Mouse (Mus musculus) heart, embryonic 11.5 days (tissue): ENCODE results near the gene Pgrmc1. TPM values are rescaled to one million over a fixed set of nuclear protein-coding genes. Genes with fewer than 3 reads are reported as not detected.
"Not testable (repeated sequence)": the region's sequence is repeated elsewhere in the genome, so short reads cannot be mapped to it uniquely, and the experiment has no call there.

Source experiments
- ATAC-seq: fragments of 200-750 bp; cut with Nextera tagmentation; replicated peaks from 2 replicates; pipeline ENCODE4 v1.8.0; 2017; ENCODE audit warnings: moderate library complexity; ENCODE audit not compliant: insufficient number of reproducible peaks, low FRiP score, low TSS enrichment
- H3K27ac ChIP-seq: fragments of 300-500 bp; sonication (generic); 2 replicates; pipeline ENCODE4 v1.5.1; 2014; ENCODE audit warnings: mild to moderate bottlenecking, low read depth, low read length
- H3K27me3 ChIP-seq: fragments of 300-500 bp; sonication (generic); 2 replicates; pipeline ENCODE4 v1.6.1; 2014; ENCODE audit warnings: mild to moderate bottlenecking, low read length, mixed read lengths; ENCODE audit not compliant: control insufficient read depth, insufficient read depth
- H3K36me3 ChIP-seq: fragments of 300-500 bp; sonication (generic); 2 replicates; pipeline ENCODE4 v1.6.1; 2014; ENCODE audit warnings: mild to moderate bottlenecking, low read length, moderate library complexity, mixed read lengths; ENCODE audit not compliant: control insufficient read depth, insufficient read depth
- H3K4me1 ChIP-seq: fragments of 300-500 bp; sonication (generic); 2 replicates; pipeline ENCODE4 v1.6.1; 2014; ENCODE audit warnings: low read length; ENCODE audit not compliant: control insufficient read depth, insufficient read depth
- H3K4me2 ChIP-seq: fragments of 300-500 bp; sonication (generic); 2 replicates; pipeline ENCODE4 v1.6.1; 2014; ENCODE audit warnings: mild to moderate bottlenecking, moderate library complexity
- H3K4me3 ChIP-seq: fragments of 300-500 bp; sonication (generic); 2 replicates; pipeline ENCODE4 v1.5.1; 2014; ENCODE audit warnings: low read depth, low read length
- H3K9ac ChIP-seq: fragments of 300-500 bp; sonication (generic); 2 replicates; pipeline ENCODE4 v1.6.1; 2014; ENCODE audit warnings: mild to moderate bottlenecking, low read depth, low read length, moderate library complexity
- H3K9me3 ChIP-seq: fragments of 300-500 bp; sonication (generic); replicated peaks from 2 replicates; pipeline ENCODE4 v1.6.1; 2016; ENCODE audit warnings: low read length; ENCODE audit not compliant: control insufficient read depth
- WGBS: fragments of 180-500 bp; shearing (Covaris S2); extraction: QIAGEN DNeasy Blood & Tissue Kit; methylation state at CpG from one replicate; pipeline ENCODE4 v1.1.7; 2014; ENCODE audit not compliant: insufficient replicate concordance; 5-methylcytosine and 5-hydroxymethylcytosine counted together
- polyA plus RNA-seq: library from polyadenylated mRNA; unstranded; fragments of >200 nt; fragmentation: Nextera tagmentation; extraction: Ambion mirVana; gene quantifications from 2 replicates; pipeline ENCODE4 v1.2.1, GENCODE M21; 2014

Pgrmc1 gene
- polyA plus RNA-seq, 1 experiment from 2014 or later, result 157 TPM

DNA sequence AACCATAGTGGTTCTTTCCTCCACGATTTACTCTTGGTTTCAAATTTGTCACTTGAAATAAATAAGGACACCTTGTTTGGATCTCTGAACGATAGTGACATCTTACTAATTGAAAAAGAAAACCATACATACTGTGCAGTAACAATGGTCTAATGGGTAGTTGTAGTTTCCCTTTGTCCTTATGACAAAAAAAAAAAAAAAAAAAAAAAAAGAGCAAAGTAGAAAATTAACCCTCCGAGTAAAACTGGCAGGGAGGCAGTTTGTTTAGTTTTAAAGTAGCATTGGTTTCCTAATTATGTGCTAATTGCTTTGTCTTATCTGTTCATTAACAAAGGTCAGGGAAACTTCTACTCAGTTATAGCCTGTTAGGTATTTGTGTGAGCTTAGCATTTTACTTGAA is 35.9 kb upstream of the Pgrmc1 start:
- 26% methylated on average over 3 of the region's 3 CpGs for WGBS
- Histone ChIP-seq H3K27me3 (no peaks in the 10 kb centered on the region), H3K4me3 (no peak overlapping the region), H3K36me3 (no peaks in the 10 kb centered on the region), H3K9ac (no peak overlapping the region), H3K27ac (no peak overlapping the region), H3K4me2 (peak overlapping the region; percentile 42), H3K4me1 (no peaks in the 10 kb centered on the region), H3K9me3 (no peaks in the 10 kb centered on the region)
- no peak for ATAC-seq

DNA sequence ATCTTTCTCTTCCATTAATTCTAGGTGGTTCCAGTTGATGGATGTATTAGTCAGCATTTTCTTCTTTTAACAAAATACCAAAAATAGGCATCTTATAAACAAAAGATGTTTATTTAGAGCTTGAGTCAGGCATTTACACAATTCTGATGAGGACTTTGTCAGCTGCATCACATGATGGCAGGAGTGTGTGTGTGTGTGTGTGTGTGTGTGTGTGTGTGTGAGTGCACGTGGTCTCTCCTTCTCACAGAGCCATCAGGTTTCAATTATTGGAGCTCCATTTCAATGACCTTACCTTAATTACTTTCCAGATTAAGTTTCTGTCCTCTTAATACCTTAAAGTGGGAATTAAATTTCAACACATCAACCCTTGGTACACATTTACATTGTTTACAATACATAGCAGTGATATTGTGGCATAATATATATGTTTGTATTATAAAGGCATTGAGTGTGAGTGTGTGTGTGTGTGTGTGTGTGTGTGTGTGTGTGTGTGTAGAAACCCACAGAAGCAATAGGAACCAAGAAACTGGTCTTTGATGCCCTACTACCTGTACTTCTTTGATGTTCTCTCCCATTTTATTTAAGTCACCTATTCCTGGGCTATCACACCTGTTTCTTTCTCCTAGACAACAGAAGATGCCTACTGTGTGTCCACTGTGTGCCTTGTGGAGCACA is 11.2 kb upstream of the Pgrmc1 start:
- Histone ChIP-seq H3K27me3 (no peaks in the 10 kb centered on the region), H3K9ac (no peak overlapping the region), H3K4me3 (no peak overlapping the region), H3K36me3 (no peaks in the 10 kb centered on the region), H3K27ac (no peak overlapping the region), H3K9me3 (no peaks in the 10 kb centered on the region), H3K4me1 (no peaks in the 10 kb centered on the region), H3K4me2 (no peak overlapping the region)
- ATAC-seq, result no peak
- 68% methylated on average over 1 of the region's 1 CpGs for WGBS

DNA sequence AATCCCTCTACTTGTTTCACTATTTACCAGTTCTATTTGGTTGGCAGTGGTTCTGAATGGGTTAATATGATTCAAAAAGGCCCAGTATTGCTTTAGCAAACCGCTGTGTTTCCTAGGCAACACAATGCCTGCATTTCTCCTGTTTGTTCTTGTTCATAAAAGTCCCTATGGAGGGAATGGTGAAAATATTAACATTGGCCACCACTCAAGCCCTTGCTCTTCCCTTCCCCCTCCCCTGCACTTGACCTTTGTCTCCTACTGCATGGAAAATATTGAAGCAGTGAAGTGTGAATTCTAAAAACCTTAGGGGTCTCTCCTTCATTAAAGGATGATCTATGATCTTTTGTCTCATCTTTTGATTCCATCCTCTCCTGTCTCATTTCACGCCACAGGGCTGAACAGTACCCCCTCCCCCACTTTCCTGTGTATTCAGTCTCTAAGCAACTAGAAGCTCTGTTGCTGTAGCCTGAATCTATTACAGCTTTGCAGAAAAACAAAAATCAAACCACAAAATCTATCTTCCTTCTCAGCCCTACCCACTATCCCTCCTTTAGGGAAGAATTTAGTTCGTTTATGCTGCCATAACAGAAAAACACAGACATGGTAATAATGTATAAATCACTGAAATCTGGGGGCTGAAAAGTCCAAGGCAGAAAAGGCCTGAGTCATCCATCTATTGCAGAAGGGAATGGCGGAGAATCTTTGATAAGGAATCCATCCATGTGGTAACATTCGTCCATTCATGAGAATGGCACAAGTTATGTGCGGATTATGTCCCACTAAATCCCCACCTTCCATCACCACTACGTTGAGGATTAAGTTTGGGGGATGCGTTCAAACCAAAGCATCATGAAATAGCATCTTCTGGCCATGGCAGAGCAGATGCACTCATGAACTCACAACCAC is 10.4 kb upstream of the Pgrmc1 start:
- Histone ChIP-seq H3K27ac (no peak overlapping the region), H3K4me3 (no peak overlapping the region), H3K36me3 (no peaks in the 10 kb centered on the region), H3K4me2 (no peak overlapping the region), H3K27me3 (no peaks in the 10 kb centered on the region), H3K9ac (no peak overlapping the region), H3K9me3 (no peaks in the 10 kb centered on the region), H3K4me1 (no peaks in the 10 kb centered on the region)
- WGBS, result 68% methylated on average over 8 of the region's 8 CpGs
- ATAC-seq, result no peak

DNA sequence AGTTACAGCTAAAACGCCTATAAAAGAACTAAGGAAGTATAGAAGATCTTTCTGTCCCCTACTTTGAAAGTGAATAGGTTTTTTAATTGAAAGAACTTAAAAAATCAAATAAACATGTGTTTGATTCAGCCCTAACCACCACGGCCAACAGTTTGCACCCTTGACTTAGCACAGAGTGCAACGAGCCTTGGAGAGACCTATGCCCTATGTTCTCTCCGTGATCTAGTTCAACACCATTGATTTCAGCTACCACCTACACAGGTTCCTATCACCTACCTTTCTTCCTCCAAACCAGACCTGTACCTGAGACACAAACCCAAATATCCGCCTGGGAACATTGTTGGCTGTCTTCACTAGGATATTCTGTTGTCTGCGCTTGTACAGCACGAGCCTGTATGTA is 7.7 kb upstream of the Pgrmc1 start:
- no peaks in the 10 kb centered on the region for H3K27me3 ChIP-seq
- no peak overlapping the region for H3K9ac ChIP-seq
- no peaks in the 10 kb centered on the region for H3K4me1 ChIP-seq
- H3K4me3 ChIP-seq, result no peak overlapping the region
- no peaks in the 10 kb centered on the region for H3K36me3 ChIP-seq
- no peak overlapping the region for H3K27ac ChIP-seq
- WGBS, result 77% methylated on average over 7 of the region's 7 CpGs
- H3K9me3 ChIP-seq, result no peaks in the 10 kb centered on the region
- ATAC-seq, result no peak
- no peak overlapping the region for H3K4me2 ChIP-seq

DNA sequence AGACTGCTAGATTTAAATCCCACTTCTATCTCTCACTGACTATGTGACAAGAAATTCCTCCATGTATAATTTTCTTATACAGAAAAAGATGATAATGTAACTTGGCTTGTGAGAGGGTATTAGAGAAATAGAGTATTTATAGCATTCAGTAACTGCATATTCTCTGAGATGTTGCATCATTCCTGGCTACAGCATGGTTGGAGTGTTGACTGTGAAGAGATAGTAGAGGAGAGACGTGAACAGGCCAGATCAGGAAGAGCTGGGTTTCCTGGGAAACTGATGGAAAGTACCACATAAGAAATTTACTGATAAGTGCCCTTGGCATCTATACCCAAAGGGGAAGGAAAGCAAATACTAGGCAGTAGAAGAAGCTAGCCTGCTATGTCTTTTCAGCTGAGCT is 6.9 kb upstream of the Pgrmc1 start:
- Histone ChIP-seq H3K36me3 (no peaks in the 10 kb centered on the region), H3K4me3 (no peak overlapping the region), H3K4me2 (no peak overlapping the region), H3K9ac (no peak overlapping the region), H3K27me3 (no peaks in the 10 kb centered on the region), H3K4me1 (no peaks in the 10 kb centered on the region), H3K27ac (no peak overlapping the region), H3K9me3 (no peaks in the 10 kb centered on the region)
- ATAC-seq, result no peak
- 37% methylated on average over 1 of the region's 1 CpGs for WGBS

DNA sequence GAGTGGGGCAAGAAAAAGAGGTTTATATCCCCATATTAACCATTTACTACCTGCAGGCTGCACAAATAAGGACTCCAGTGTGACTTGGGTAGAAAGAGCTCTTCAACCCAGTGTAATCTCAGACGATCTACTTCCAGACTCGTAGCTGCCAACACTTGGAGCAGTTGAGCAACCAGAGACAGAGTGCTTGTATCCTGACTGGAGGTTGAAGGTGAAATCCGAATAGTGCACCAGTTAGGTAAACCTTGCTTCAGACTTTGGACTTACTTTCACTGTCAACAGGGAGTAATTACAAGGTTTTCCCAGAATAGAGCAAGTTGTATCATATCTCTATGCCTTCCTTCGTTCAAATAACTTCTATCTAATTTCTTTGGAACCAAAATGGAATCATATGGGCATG is 6.5 kb upstream of the Pgrmc1 start:
- Histone ChIP-seq H3K27ac (no peak overlapping the region), H3K27me3 (no peaks in the 10 kb centered on the region)

DNA sequence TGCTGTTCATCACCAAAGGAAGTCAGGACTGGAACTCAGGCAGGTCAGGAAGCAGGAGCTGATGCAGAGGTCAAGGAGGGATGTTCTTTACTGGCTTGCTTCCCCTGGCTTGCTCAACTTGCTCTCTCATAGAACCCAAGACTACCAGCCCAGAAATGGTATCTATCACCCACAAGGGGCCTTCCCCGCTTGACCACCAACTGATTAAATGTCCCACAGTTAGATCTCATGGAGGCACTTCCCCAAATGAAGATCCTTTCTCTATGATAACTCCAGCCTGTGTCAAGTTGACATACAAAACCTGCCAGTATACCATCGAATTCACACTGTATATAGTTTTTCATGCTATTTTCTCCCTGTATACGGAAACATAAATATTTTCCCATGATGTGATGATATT is 2.8 kb upstream of the Pgrmc1 start:
- Histone ChIP-seq H3K4me3 (no peak overlapping the region), H3K9ac (no peak overlapping the region), H3K4me2 (no peak overlapping the region), H3K4me1 (no peaks in the 10 kb centered on the region), H3K27me3 (no peaks in the 10 kb centered on the region), H3K36me3 (no peaks in the 10 kb centered on the region), H3K27ac (no peak overlapping the region), H3K9me3 (no peaks in the 10 kb centered on the region)
- no peak for ATAC-seq
- WGBS, result 70% methylated on average over 3 of the region's 3 CpGs

More for the DNA sequence above, 6.5 kb upstream of the Pgrmc1 start:
- H3K4me2 ChIP-seq, result no peak overlapping the region
- no peak overlapping the region for H3K4me3 ChIP-seq
- ATAC-seq, result no peak
- no peak overlapping the region for H3K9ac ChIP-seq
- no peaks in the 10 kb centered on the region for H3K36me3 ChIP-seq
- WGBS, result 60% methylated on average over 4 of the region's 4 CpGs
- H3K9me3 ChIP-seq, result no peaks in the 10 kb centered on the region
- H3K4me1 ChIP-seq, result no peaks in the 10 kb centered on the region

DNA sequence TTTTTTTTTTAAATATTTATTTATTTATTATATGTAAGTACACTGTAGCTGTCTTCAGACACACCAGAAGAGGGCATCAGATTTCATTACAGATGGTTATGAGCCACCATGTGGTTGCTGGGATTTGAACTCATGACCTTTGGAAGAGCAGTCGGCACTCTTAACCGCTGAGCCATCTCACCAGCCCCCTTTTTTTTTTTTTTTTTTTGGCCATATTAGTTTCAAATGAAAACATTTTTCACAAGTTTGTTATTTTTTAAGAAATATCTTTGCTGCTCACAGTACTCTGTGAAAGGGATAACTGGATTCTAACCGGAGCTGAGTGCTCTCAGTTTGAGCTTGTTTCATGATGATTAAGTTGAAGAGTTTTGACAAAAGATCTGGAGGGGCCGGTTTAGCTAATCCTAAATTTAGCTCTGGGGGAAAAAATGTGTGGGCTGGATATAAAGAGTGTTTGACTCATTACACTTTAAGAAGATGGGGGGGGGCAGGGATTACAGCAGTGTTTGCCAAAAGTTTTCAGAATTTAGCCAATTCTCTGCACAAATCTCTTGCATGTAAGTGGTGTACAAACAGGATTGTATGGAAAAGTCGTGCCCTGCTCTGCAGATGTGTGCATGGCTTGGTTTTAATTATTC is 1.4 kb upstream of the Pgrmc1 start:
- not testable (repeated sequence) for H3K4me2 ChIP-seq, H3K4me3 ChIP-seq, H3K27me3 ChIP-seq, H3K9me3 ChIP-seq, ATAC-seq, H3K27ac ChIP-seq, H3K9ac ChIP-seq, H3K36me3 ChIP-seq, H3K4me1 ChIP-seq
- 76% methylated on average over 5 of the region's 5 CpGs for WGBS
